Mouse (Mus musculus) G1E (cell line): ENCODE measurements around the gene Mrpl54. TPM values are rescaled to one million over a fixed set of nuclear protein-coding genes. Genes with fewer than 3 reads are reported as not detected.

Source experiments
- ATAC-seq: 2 replicates; pipeline ENCODE4 v1.8.0; 2016; ENCODE audit warnings: mild to moderate bottlenecking; ENCODE audit not compliant: insufficient number of reproducible peaks, poor library complexity, low FRiP score, severe bottlenecking; ENCODE audit errors: extremely low read depth
- DNase-seq: peaks from one replicate; pipeline ENCODE4 v3.0.0; 2012; ENCODE audit warnings: low spot score
- H3K27me3 ChIP-seq: 2 replicates; pipeline ENCODE4 v1.6.1; 2012; ENCODE audit warnings: mild to moderate bottlenecking, low read length, inconsistent platforms; ENCODE audit not compliant: insufficient read depth
- H3K36me3 ChIP-seq: replicated peaks from 2 replicates; pipeline ENCODE3; 2012; ENCODE audit warnings: mild to moderate bottlenecking, inconsistent platforms
- H3K4me1 ChIP-seq: 2 replicates; pipeline ENCODE4 v1.6.1; 2012; ENCODE audit warnings: low read depth, low read length, inconsistent platforms, mixed read lengths; ENCODE audit not compliant: insufficient read depth
- H3K4me3 ChIP-seq: 2 replicates; pipeline ENCODE4 v1.5.1; 2012; ENCODE audit warnings: low read depth, mild to moderate bottlenecking, inconsistent platforms, low read length, moderate library complexity, mixed read lengths
- H3K9me3 ChIP-seq: replicated peaks from 2 replicates; pipeline ENCODE4 v1.6.1; 2012; ENCODE audit warnings: inconsistent platforms
- CTCF ChIP-seq: IDR thresholded peaks from 2 replicates; pipeline ENCODE4 v1.5.1; 2012; ENCODE audit warnings: low read depth, low read length, inconsistent platforms, mixed read lengths
- GATA1 ChIP-seq: IDR thresholded peaks from 2 replicates; pipeline ENCODE4 v1.6.1; 2012; ENCODE audit warnings: borderline replicate concordance, low read length, inconsistent platforms, mixed read lengths
- GATA2 ChIP-seq: IDR thresholded peaks from 2 replicates; pipeline ENCODE4 v1.6.1; 2012; ENCODE audit warnings: low read depth, low read length, inconsistent platforms, borderline replicate concordance
- POLR2AphosphoS5 ChIP-seq: IDR thresholded peaks from 2 replicates; pipeline ENCODE4 v1.6.1; 2012; ENCODE audit warnings: low read depth, low read length, inconsistent platforms; ENCODE audit not compliant: insufficient replicate concordance
- TAL1 ChIP-seq: conservative IDR thresholded peaks from 2 replicates; pipeline ENCODE4 v1.6.1; 2012; ENCODE audit warnings: low read depth, low read length, inconsistent platforms, mixed read lengths
- polyA plus RNA-seq: library from polyadenylated mRNA; stranded (reverse); fragments of >175 nt; gene quantifications from 2 replicates; pipeline ENCODE4 v1.2.3, GENCODE M21; 2012
- total RNA-seq, 2 experiments: library from RNA; stranded (forward) in 1 of 2; stranded (reverse) in 1 of 2; fragments of 200-1000 nt in 1 of 2; fragments of >200 nt in 1 of 2; fragmentation: Nextera tagmentation in 1 of 2; gene quantifications; 2 replicates each; pipeline ENCODE4 v1.2.3; 2014 to 2017

The Mrpl54 gene
- total and polyA plus RNA-seq, 3 experiments = 75.6 to 612 (median 186) TPM

- no peaks in the 10 kb centered on the region for H3K27me3 ChIP-seq
- H3K4me3 ChIP-seq = no peak overlapping the region
- peaks cover 73% of the 10 kb centered on the region for H3K4me1 ChIP-seq
- TF ChIP-seq GATA2 = no peak
- TF ChIP-seq GATA1 = no peak
- TF ChIP-seq POLR2AphosphoS5 = no peak
- TF ChIP-seq TAL1 = no peak
- TF ChIP-seq CTCF = no peak
- DNase-seq (no peak), ATAC-seq (no peak)
- H3K36me3 ChIP-seq = peaks cover 96% of the 10 kb centered on the region
- no peaks in the 10 kb centered on the region for H3K9me3 ChIP-seq
Observed at GRCm38 (mm10) chr10:81306173-81306668, 39.5 kb upstream of the Mrpl54 start.

- no peak for ATAC-seq
- H3K9me3 ChIP-seq = no peaks in the 10 kb centered on the region
- DNase-seq = no peak
- H3K4me1 ChIP-seq = peaks cover 73% of the 10 kb centered on the region
- H3K4me3 ChIP-seq = no peak overlapping the region
- peaks cover 96% of the 10 kb centered on the region for H3K36me3 ChIP-seq
- no peak for TF ChIP-seq GATA2
- no peak for TF ChIP-seq CTCF
- no peak for TF ChIP-seq TAL1
- no peak for TF ChIP-seq POLR2AphosphoS5
- TF ChIP-seq GATA1 = no peak
- no peaks in the 10 kb centered on the region for H3K27me3 ChIP-seq
Observed at GRCm38 (mm10) chr10:81305663-81306062, 38.9 kb upstream of the Mrpl54 start.

GRCm38 (mm10) chr10:81304597-81305238 lies 38.0 kb upstream of the Mrpl54 start:
- Histone ChIP-seq H3K36me3 (peaks cover 96% of the 10 kb centered on the region), H3K4me3 (peak overlapping the region; percentile 39; the same call in 1 of the 2 replicates), H3K4me1 (peaks cover 80% of the 10 kb centered on the region), H3K9me3 (no peaks in the 10 kb centered on the region), H3K27me3 (no peaks in the 10 kb centered on the region)
- ATAC-seq (no peak), DNase-seq (peak; percentile 83)
- peak; percentile 94 for TF ChIP-seq CTCF
- TF ChIP-seq POLR2AphosphoS5 = no peak

GRCm38 (mm10) chr10:81303761-81304160 lies 37.0 kb upstream of the Mrpl54 start:
- no peak for TF ChIP-seq TAL1
- TF ChIP-seq CTCF = no peak
- no peak for TF ChIP-seq GATA1
- TF ChIP-seq GATA2 = no peak
- no peak for TF ChIP-seq POLR2AphosphoS5
- H3K27me3 ChIP-seq = no peaks in the 10 kb centered on the region
- peak overlapping the region; percentile 69; the same call in 1 of the 2 replicates for H3K4me3 ChIP-seq
- H3K36me3 ChIP-seq = peaks cover 96% of the 10 kb centered on the region
- H3K9me3 ChIP-seq = no peaks in the 10 kb centered on the region
- ATAC-seq = peak; percentile 36; the same call in 1 of the 2 replicates
- peak; percentile 71 for DNase-seq
- peaks cover 85% of the 10 kb centered on the region for H3K4me1 ChIP-seq

- ATAC-seq (0 out of 2 replicates have a peak, but pooled peaks have one; percentile 6), DNase-seq (no peak)
- peaks cover 90% of the 10 kb centered on the region for H3K4me1 ChIP-seq
- peaks cover 96% of the 10 kb centered on the region for H3K36me3 ChIP-seq
- no peaks in the 10 kb centered on the region for H3K9me3 ChIP-seq
- H3K4me3 ChIP-seq = peak overlapping the region; percentile 69; the same call in 1 of the 2 replicates
- no peaks in the 10 kb centered on the region for H3K27me3 ChIP-seq
- no peak for TF ChIP-seq POLR2AphosphoS5
- TF ChIP-seq TAL1 = no peak
- TF ChIP-seq GATA1 = no peak
- TF ChIP-seq GATA2 = no peak
- no peak for TF ChIP-seq CTCF
Observed at GRCm38 (mm10) chr10:81303258-81303657, 36.5 kb upstream of the Mrpl54 start.

GRCm38 (mm10) chr10:81302781-81303218 lies 36.1 kb upstream of the Mrpl54 start:
- no peaks in the 10 kb centered on the region for H3K27me3 ChIP-seq
- peaks cover 96% of the 10 kb centered on the region for H3K36me3 ChIP-seq
- DNase-seq (peak; percentile 66), ATAC-seq (peak; percentile 55)
- H3K4me1 ChIP-seq = peaks cover 94% of the 10 kb centered on the region
- no peaks in the 10 kb centered on the region for H3K9me3 ChIP-seq
- peak overlapping the region; percentile 69; the same call in 1 of the 2 replicates for H3K4me3 ChIP-seq
- TF ChIP-seq GATA2 (no peak), TAL1 (no peak), GATA1 (no peak), CTCF (no peak), POLR2AphosphoS5 (no peak)

- Histone ChIP-seq H3K4me1 (peaks cover 94% of the 10 kb centered on the region), H3K4me3 (peak overlapping the region; percentile 69; the same call in 1 of the 2 replicates), H3K9me3 (no peaks in the 10 kb centered on the region), H3K36me3 (peaks cover 96% of the 10 kb centered on the region), H3K27me3 (no peaks in the 10 kb centered on the region)
- ATAC-seq = no peak
- DNase-seq = no peak
- TF ChIP-seq CTCF (no peak), GATA1 (no peak), GATA2 (no peak), POLR2AphosphoS5 (no peak), TAL1 (no peak)
Observed at GRCm38 (mm10) chr10:81302288-81302687, 35.6 kb upstream of the Mrpl54 start.
